Mouse (Mus musculus) G1E (cell line): ENCODE data around the gene Gm49358.

Source experiments
- POLR2AphosphoS5 ChIP-seq: IDR thresholded peaks from 2 replicates; pipeline ENCODE4 v1.6.1; 2012; ENCODE audit warnings: low read depth, low read length, inconsistent platforms; ENCODE audit not compliant: insufficient replicate concordance
- TAL1 ChIP-seq: conservative IDR thresholded peaks from 2 replicates; pipeline ENCODE4 v1.6.1; 2012; ENCODE audit warnings: low read depth, low read length, inconsistent platforms, mixed read lengths

DNA sequence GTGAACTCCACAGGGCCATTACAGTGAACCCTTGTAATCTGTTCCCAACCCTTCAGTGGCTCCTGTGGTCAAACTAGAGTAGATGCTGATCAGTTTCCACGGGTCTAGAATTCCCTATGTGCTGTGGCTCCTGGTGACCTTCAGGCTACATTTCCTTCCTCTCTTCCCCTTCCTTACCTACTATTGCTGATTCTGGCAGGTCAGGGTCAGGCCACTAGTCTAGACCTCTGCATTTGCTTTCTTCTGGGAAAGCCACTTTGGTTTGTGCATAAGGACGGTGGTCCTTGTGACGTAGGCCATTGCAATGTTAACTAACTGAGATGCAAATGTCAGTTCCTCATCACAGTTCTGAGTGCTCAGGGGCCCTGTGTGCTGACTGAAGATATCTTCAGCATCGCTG is 96.6 kb downstream of the Gm49358 start:
- TF ChIP-seq TAL1 (no peak), POLR2AphosphoS5 (no peak)
